Mouse (Mus musculus) WW6 (cell line): ENCODE data around the gene Npl.
A peak's percentile ranks its signal among the peaks of the same experiment; 100 is the strongest.

Source experiments
- DNase-seq: peaks from one replicate; pipeline ENCODE4 v3.0.0-alpha.2; 2013; ENCODE audit warnings: low read depth, low spot score

Npl gene

DNA sequence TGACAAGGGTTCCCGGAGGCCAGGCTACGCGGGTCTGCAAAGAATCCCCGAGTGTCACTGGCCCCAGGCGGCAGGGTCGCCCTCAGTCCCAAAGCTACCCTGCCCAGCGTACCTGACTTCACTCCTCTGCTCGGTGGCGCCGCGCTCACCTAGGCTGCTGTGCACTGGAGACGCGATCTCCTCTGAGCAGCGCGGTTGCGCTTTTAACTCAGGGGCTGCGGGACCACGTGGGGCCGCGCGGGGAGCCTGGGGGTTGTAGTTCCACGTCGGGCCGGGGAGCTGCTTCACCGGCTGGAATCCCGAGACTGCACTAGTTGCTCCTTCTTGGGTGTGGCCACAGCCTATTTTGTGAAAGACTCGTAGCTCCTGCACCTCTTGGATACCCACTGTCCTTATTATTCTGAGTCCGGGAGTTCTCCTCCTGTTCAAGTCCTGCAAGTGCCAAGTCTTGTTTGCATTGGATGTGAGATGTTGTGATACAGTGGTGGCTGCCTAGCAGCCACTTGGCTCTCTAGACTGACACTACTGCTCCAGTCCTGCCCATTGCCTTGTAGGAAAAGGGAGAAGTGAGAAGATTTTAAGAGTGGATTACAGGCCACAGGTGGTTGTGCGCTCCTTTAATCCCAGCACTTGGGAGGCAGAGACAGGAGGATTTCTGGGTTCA is at the start of gene Npl:
Gene Npl (minus strand): TSS at position 510 of the 664 bp plus-strand sequence.
- DNase-seq, result peak; percentile 77

DNA sequence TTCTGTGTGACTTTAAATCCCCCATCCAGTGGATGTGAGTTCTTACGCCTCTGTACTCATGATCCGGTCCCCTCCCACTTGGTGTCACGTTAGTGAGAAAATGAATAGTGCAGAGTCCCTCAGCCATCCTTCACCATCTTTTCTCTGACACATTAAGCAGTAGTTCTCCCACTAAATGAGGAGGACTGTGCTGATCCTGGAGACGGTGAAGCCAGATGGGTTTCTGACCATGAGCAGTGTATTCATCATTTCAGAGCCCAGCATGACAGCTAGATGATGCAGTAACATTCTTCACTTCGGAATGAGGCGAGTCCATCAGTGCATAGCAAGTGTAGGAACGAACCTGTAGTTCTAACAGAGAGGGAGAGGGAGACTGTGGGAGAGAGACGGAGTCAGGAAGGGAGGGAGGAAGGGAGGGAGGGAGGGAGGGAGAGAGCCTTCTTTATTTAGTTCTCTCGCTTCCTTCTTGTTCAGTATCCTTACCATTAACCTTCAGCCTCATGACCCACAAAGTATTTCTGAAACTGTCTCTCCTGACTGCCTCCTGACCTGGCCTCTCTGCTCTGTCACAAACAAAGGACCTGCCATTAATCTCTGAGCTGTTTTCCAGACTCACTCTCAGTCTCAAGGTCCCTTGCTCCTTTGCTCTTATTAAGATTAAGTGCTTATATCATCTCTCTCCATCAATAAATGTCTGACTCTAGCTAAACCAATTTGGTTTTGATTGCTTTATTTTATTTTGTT is 49.6 kb upstream of the Npl start:
- no peak for DNase-seq

GRCm38 (mm10) chr1:153598773-153599172 is 48.9 kb upstream of the Npl start:
- peak; percentile 45 for DNase-seq

DNA sequence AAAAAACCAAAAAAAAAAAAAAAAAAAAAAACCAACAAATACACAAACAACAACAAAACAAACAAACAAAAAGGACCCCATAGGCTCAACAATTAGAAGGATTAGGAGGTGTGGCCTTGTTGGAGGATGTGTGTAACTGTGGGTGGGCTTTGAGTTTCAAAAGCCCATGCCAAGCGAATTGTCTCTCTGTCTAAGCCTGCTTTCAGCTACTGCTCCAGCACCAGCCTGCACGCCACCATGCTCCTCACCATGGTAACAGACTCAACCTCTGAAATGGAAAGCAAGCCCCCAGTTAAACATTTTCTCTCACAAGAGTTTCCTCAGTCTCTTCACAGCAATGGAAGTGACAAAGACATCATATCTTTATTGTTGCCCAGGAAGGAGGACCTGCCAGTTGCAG is 43.8 kb upstream of the Npl start:
- no peak for DNase-seq

GRCm38 (mm10) chr1:153590176-153590734 is 40.4 kb upstream of the Npl start:
- no peak for DNase-seq

DNA sequence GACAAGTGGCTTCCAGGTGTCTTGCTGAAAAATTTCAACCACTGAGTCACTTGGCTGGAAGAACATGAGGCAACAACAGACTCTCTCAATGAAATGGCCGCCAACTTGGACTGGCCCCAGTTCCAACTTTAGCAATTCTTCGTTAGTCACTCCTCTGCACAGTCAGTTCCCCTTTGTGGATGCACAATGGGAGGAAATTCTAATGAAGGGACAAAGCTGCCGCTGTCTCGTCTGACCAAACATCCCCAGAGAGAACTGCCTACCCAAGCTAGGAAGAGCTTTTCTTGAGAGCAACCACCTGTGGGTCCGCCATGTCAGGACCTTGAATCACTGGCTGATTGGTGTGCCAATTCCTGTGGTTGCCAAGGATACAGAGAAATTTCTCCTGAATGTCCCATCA is 38.1 kb upstream of the Npl start:
- DNase-seq, result no peak

GRCm38 (mm10) chr1:153586826-153587225 is 37.0 kb upstream of the Npl start:
- no peak for DNase-seq

GRCm38 (mm10) chr1:153585752-153586151 is 35.9 kb upstream of the Npl start:
- no peak for DNase-seq

GRCm38 (mm10) chr1:153583189-153583588 is 33.3 kb upstream of the Npl start:
- DNase-seq, result no peak

DNA sequence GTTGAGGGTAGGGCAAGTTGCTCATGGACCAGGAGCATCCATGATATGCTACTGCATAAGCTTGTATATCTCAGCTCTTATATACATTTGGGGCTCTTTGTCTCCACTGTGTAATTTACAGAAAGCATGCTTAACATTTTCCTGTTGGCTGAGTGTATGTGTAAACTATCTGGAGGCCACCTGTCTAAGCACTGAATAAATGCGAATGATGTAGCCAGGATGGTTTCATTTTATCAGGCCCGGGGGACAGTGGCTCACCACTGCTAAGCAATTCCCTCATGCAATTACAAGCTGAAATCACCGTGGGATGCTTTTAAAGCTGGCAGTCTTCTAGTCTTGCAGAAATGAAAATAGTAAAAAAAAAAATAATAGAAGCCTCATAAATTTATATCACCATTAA is 24.9 kb upstream of the Npl start:
- no peak for DNase-seq

DNA sequence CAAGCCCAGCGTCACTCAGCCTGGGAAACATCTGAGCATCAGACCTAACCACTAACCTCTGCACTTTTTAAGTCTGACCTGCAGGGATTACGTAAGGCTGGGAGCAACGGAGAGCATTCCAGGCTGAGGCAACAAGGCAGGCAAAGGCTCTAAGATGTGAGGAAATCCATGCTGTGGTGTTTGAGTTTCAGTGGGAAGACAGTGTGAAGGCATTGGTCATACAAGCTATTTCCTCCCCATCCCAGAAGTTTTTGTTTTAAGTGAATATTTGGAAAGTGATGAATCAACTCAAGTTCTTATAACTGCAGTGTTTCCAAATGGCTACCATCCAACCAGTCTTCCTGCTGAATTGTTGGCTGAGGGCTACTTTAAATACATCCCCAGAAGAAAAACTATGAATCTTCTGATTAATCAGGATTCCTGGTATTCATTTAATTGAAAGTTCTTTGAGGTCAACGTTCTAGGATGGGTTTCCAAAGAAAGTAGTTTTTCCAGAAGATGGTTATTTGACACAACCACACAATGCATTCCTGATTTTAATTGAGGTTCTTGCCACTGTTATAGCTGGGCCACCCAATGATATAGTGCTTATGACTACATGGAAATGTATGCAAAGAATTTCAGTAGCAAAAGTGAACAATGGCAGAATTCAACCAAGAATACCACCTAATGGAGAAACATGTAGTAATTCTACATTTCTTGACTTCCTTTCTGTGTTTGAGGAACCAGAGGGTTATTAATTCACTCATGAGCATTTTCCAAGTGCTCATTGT is 22.6 kb upstream of the Npl start:
- no peak for DNase-seq

DNA sequence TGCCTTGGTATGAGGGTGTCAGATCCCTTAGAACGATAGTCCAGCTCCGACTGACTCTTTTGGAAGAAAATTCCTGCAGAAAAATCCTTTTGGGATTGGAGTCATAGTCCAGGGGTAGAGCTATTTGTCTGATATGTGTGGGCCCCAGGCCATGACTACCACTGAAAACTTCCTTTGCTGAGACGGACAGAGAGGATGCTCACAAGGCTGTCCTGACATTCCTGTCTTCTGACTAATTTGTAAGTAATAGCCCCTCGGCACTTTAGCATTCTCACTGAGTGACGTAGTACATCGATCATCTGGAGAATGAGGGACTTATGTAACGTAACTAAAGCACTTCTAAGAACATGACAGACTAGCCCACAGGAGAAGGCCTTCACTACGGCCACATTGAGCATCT is 15.9 kb upstream of the Npl start:
- no peak for DNase-seq

DNA sequence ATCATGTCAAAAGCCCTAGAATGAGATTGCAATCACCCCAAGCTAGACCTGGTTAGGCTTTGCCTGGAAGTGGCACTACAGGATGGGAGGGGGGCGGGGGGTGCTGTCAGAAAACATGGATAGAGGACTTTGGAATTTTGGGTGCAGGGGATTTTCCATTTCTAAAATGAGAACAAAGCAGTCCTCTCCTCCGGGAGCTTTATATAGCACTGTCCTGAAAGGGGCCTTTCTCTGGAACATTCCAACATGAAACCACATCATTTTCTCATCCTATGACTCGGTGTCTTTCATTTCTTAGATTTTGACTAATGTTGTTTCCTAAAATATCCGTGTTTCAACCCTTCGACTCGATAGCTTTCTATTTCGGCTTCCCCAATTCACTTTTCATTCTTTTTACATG is 14.9 kb upstream of the Npl start:
- no peak for DNase-seq

DNA sequence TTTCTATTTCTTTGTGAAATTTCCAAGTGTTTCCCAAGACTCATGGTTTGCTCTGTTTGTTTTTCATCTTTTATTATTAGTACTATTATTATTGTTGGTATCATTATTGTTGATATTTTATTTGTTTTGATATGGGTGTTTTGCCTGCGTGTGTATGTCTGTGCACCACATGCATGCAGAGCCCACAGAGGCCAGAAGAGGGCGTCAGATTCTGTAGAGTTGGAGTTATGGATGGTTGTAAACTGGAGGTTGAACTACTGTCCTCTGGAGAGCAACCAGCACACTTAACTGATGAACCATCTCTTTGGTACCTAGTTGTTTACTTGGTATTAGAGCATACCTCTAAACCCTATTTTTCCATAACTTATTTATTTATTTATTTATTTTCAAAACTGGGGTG is 13.8 kb upstream of the Npl start:
- DNase-seq, result no peak

DNA sequence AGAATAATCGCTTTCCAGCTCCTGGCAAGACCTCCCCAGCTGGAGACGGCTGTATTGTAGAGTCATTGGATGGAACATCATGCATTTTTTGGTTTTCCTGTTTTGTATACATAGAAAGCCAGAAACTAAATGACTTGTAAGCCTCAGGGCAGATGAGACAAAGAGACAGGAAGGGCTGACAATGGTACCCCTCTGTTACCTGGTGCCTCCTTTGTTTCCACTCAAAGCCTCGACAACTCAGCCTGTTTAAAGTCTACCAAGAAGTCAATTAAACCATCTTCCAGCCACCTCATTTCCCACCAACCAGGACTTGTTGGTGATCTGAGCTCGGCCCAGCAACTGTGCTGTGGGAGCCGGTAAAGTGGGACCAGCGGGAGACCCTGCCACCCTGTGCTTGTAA is 11.0 kb upstream of the Npl start:
- DNase-seq, result no peak

DNA sequence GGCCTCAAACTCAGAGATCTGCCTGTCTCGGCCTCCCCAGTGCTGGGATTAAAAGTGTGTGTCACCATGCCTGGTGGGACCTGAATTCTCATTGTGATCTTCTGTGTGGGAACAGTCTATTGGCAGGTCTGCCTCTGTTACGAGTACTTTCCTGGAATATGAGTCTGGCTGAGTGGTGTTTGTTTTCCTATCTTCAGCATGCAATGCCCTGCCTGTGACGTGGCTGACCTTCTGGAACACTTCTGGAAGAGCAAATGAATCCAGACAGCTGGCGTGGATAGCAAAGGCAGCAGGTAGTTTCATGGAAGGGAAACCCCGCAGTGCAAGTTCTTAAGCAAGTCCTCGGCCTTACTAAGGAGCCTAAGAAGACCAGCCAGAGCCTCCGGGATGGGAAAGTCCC is 9.9 kb upstream of the Npl start:
- no peak for DNase-seq

DNA sequence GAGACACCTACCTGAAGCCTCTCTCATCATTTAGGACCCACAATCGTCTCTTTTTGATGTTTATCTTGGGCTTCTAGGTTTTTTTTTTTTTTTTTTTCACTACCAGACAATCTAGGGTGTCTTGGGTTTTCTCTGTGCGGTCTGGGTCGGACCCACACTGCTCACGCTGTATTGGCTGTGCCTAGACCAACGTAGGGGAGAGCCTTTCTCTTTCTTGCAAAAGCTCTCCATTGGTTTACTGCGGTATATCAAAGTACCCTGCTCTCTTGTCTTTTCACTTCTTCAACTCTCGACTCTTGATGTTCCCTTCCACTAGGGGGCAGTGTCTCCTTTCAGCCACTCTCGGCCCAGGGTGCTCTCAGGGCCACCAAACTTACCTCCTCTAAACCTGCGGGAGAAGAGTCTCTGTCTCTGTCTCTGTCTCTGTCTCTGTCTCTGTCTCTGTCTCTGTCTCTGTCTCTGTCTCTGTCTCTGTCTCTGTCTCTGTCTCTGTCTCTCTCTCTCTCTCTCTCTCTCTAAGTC is 9.3 kb upstream of the Npl start:
- DNase-seq, result peak; percentile 57

DNA sequence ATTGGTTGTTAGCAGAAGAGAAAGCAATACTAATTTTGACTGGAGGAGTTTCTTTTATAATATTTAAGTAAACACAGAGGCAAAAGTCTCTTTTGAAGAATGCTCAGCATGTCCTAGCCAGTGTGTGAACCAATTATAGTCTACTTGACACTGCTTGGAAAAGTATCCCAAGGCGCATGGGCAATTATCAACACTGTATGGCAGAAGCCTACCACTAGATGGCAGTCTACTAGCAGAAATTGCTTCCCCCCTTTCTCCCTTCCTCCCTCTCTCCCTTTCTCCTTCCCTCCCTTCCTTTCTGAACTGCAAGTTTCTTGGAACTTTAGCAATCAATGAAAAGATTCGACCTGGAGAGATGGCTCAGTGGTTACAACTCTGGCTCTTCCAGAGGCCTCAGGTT is 7.1 kb upstream of the Npl start:
- DNase-seq, result no peak

DNA sequence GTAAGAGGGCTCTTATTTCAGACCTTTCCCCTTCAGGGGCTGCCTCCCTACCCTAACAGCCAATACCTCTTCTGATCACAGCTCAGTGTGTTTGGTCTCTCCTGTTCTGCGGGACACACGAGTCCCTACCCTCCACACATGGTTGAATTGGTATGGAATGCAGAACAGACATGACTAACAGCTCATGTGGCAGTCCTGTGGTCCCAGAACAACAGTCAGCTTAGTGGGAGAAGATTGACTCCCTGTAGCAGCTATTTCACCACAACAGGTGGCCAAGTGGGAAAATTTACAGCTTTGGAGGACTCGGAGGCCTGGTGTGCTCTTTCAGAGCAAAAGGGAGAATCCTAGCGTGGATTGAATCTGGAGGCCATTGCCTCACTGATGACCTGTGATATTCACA is 6.4 kb upstream of the Npl start:
- no peak for DNase-seq

DNA sequence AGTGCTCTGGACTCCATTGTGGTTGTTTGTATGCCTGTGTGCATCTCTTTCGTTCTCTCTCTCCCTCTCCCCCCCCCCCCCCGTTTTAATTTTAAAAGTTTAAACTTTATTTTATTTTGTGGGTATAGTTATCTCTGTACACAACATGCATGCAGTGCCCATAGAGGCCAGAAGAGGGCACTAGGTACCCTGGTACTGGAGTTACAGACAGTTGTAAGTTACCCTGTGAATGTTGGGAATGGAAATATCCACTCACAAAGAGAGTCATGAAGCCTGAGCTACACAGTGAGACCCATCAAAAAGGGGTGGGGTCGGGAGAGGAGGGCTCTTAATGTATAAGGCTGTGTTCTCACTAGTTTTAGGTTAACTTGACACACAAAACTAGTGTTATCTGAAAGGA is 969 bp upstream of the Npl start:
- DNase-seq, result no peak

GRCm38 (mm10) chr1:153547555-153547954 is 2.3 kb downstream of the Npl start:
- no peak for DNase-seq

DNA sequence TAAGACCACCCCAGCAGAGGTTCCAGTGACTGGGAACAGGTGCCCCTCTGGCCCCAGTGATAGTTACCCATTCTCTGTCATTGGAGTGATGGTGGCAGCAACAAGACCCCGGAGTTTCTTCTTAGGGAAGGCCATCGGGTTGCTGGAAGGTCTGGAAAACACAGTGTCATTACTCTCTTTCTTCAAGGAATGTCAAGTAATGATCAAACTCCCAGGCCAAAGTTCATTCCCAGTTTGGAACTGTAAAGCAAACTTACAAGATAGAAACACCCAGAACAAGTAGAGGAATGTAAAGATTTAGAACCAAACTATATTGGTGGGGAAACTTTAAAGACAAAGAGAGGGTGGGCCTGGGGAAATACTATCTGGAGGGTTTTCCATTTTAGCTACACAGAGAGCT is 4.6 kb downstream of the Npl start:
- DNase-seq, result no peak
